Mouse (Mus musculus) liver, embryonic 14.5 days (tissue): ENCODE results near the gene Plpp3.

Experiments
- CTCF ChIP-seq: IDR thresholded peaks from 2 replicates; pipeline ENCODE4 v1.5.1; 2016; ENCODE audit warnings: antibody characterized with exemption, low read depth, control low read depth
- EP300 ChIP-seq: IDR thresholded peaks from 2 replicates; pipeline ENCODE4 v1.6.1; 2016; ENCODE audit warnings: antibody characterized with exemption, low read depth

DNA sequence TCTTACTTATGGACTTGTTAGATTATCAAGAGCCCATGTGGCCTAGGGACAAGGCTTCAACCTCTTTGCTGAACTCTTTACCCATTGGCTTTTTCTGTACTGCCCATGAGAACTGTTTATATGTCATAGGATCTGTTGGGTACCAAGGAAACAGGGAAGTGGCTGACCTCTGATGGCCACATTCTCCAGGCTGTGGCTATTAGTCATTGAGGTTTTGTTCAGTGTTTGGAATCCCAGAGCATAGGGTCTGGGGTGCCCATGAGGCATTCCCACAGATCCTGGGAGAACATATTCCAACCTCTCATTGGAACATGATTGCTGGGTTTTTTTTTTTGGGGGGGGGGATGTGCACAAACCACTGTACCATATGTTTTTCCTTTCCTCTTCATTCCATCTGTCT is 56.2 kb downstream of the Plpp3 start:
- TF ChIP-seq CTCF: no peak
- TF ChIP-seq EP300: no peak
